8 mouse cellular contexts compared by ENCODE assay signal in the genomic region with DNA sequence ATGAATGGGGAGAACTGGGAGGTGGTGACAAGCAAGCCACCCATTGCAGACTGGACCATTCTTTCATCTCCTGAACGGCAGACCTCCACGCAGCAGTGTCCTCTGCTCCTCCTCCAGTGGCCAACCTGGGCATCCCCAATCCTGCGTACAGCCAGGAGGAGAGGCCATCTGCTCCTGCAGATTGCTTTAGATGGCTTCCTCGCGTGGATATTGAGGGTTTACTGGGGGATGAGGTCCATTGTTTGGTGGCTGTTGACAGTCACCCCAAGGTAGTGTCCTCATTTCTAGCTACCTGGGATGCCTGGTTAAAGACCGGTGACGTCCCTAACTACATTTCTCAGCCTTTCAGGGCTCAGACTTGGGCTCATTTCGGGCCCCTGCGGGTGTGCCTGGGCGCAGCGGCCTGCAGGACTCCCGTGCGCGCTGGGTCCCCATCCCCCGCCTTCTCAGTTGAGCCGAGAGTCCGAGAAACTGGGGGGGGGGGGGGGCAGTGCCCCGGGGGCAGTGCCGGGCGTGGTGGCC. TPM values are rescaled to one million over a fixed set of nuclear protein-coding genes. Genes with fewer than 3 reads are reported as not detected.
DNase-seq lines count a peak whose midpoint lies in the region; ATAC-seq and TF ChIP-seq lines count a peak whose summit lies in the region.

No protein-coding gene starts in this region.

- ATAC-seq in heart, postnatal 0 days (ENCODE audit: insufficient read depth, low read depth), result no peak
- ATAC-seq in forebrain, embryonic 16.5 days, result peak; percentile 31
- peak; percentile 20; the same call in 1 of the 2 replicates for ATAC-seq in midbrain, embryonic 11.5 days (ENCODE audit: low FRiP score)

- no peak for TF ChIP-seq EP300 in heart, postnatal 0 days (IDR thresholded peaks at IDR 0.05; ENCODE audit: low read depth)

- H3K27me3 ChIP-seq in heart, postnatal 0 days (ENCODE audit: control insufficient read depth, insufficient read depth, low read length), result no peaks in the 10 kb centered on the region
- no peaks in the 10 kb centered on the region for H3K27me3 ChIP-seq in cerebellum, adult 2 months (ENCODE audit: control insufficient read depth, insufficient read depth, low read length)
- H3K27me3 ChIP-seq in forebrain, embryonic 16.5 days (replicated peaks; ENCODE audit: control insufficient read depth, insufficient read depth, low read length), result no peaks in the 10 kb centered on the region
- H3K27me3 ChIP-seq in midbrain, embryonic 11.5 days (ENCODE audit: control insufficient read depth, insufficient read depth, low read length), result peaks cover 8% of the 10 kb centered on the region

- peak overlapping the region; percentile 71 for H3K4me3 ChIP-seq in heart, postnatal 0 days (ENCODE audit: low read depth, low read length)
- peak overlapping the region; percentile 69 for H3K4me3 ChIP-seq in cerebellum, adult 2 months (replicated peaks; ENCODE audit: insufficient read depth, low read depth, low read length)
- H3K4me3 ChIP-seq in forebrain, embryonic 16.5 days (replicated peaks; ENCODE audit: low read length), result peak overlapping the region; percentile 78
- H3K4me3 ChIP-seq in midbrain, embryonic 11.5 days (ENCODE audit: low read depth, low read length), result peak overlapping the region; percentile 56

- peak overlapping the region; percentile 66; the same call in 1 of the 2 replicates for H3K9ac ChIP-seq in heart, postnatal 0 days (replicated peaks; ENCODE audit: low read depth, low read length)
- H3K9ac ChIP-seq in forebrain, embryonic 16.5 days (replicated peaks; ENCODE audit: low read depth, low read length), result peak overlapping the region; percentile 82
- peak overlapping the region; percentile 66 for H3K9ac ChIP-seq in midbrain, embryonic 11.5 days (ENCODE audit: low read length)

- no peaks in the 10 kb centered on the region for H3K9me3 ChIP-seq in heart, postnatal 0 days (replicated peaks; ENCODE audit: control insufficient read depth, low read length)
- H3K9me3 ChIP-seq in forebrain, embryonic 16.5 days (ENCODE audit: control insufficient read depth, low read length), result no peaks in the 10 kb centered on the region
- no peaks in the 10 kb centered on the region for H3K9me3 ChIP-seq in midbrain, embryonic 11.5 days (ENCODE audit: control insufficient read depth, low read length)

- H3K4me2 ChIP-seq in heart, postnatal 0 days (ENCODE audit: low read depth, low read length), result peak overlapping the region; percentile 93
- H3K4me2 ChIP-seq in forebrain, embryonic 16.5 days (ENCODE audit: low read length), result peak overlapping the region; percentile 97
- H3K4me2 ChIP-seq in midbrain, embryonic 11.5 days, result peak overlapping the region; percentile 99

- peaks cover 55% of the 10 kb centered on the region for H3K4me1 ChIP-seq in heart, postnatal 0 days (ENCODE audit: control insufficient read depth, insufficient read depth)
- H3K4me1 ChIP-seq in cerebellum, adult 2 months (ENCODE audit: control insufficient read depth, insufficient read depth, low read length), result peaks cover 17% of the 10 kb centered on the region
- peaks cover 21% of the 10 kb centered on the region for H3K4me1 ChIP-seq in forebrain, embryonic 16.5 days (replicated peaks; ENCODE audit: control insufficient read depth, insufficient read depth, low read length)
- peaks cover 7% of the 10 kb centered on the region for H3K4me1 ChIP-seq in midbrain, embryonic 11.5 days (ENCODE audit: control insufficient read depth, insufficient read depth, low read length)

- no peak for TF ChIP-seq CTCF in heart, postnatal 0 days (IDR thresholded peaks at IDR 0.05; ENCODE audit: low read depth)
- no peak for TF ChIP-seq CTCF in cerebellum, adult 2 months (IDR thresholded peaks at IDR 0.05; ENCODE audit: borderline replicate concordance, insufficient read depth, low read depth, low read length)

- 13% methylated on average over 20 of the region's 20 CpGs for WGBS in heart, postnatal 0 days
- 2% methylated on average over 20 of the region's 20 CpGs for WGBS in cerebellum, adult 2 months
- 7% methylated on average over 16 of the region's 20 CpGs for WGBS in forebrain, embryonic 16.5 days
- WGBS in midbrain, embryonic 11.5 days, result 6% methylated on average over 20 of the region's 20 CpGs

- DNase-seq in heart, postnatal 0 days (ENCODE audit: low spot score), result no peak
- DNase-seq in heart, adult 9 months (ENCODE audit: low spot score in 2 of 2), result no peak
- peak; percentile 80 to 84 for DNase-seq in cerebellum, adult 2 months
- peak; percentile 86 for DNase-seq in midbrain, embryonic 11.5 days (ENCODE audit: low spot score, missing footprints)
- no peak for DNase-seq in spleen, adult 12 weeks (ENCODE audit: low spot score)
- no peak for DNase-seq in T-cell, adult 2 months (ENCODE audit: low spot score)
- no peak for DNase-seq in adrenal gland, adult 8-10 months

- no peaks in the 10 kb centered on the region for H3K36me3 ChIP-seq in heart, postnatal 0 days (replicated peaks; ENCODE audit: control insufficient read depth, insufficient read depth, low read length)
- no peaks in the 10 kb centered on the region for H3K36me3 ChIP-seq in forebrain, embryonic 16.5 days (ENCODE audit: control insufficient read depth, insufficient read depth)
- H3K36me3 ChIP-seq in midbrain, embryonic 11.5 days (ENCODE audit: control insufficient read depth, insufficient read depth, low read length), result no peaks in the 10 kb centered on the region

- peak; percentile 44; the same call in 1 of the 2 replicates for TF ChIP-seq POLR2A in cerebellum, adult 2 months (IDR thresholded peaks at IDR 0.05; ENCODE audit: borderline replicate concordance, insufficient read depth, low read length)

- H3K27ac ChIP-seq in heart, postnatal 0 days (ENCODE audit: low read depth), result peak overlapping the region; percentile 94
- peak overlapping the region; percentile 86 for H3K27ac ChIP-seq in cerebellum, adult 2 months (ENCODE audit: insufficient read depth, low read length)
- no peak overlapping the region for H3K27ac ChIP-seq in forebrain, embryonic 16.5 days (ENCODE audit: low read length)
- H3K27ac ChIP-seq in midbrain, embryonic 11.5 days (ENCODE audit: low read depth, low read length), result no peak overlapping the region

RNA-seq across cellular contexts. Expression of a gene that starts 0.4 kb away (rescaled TPM):
- total RNA-seq in heart, postnatal 0 days (2014; rRNA removed; ENCODE audit: low replicate concordance), result 106 and 156 TPM in 2 replicates
- polyA plus RNA-seq in heart, postnatal 0 days (2015; fragmentation: Nextera tagmentation; extraction: Ambion mirVana), result 21.4 and 23.3 TPM in 2 replicates
- polyA plus RNA-seq in cerebellum, adult 2 months (2012; rRNA removed), result 30.9 and 35.5 TPM in 2 replicates
- 14.1 and 20.9 TPM in 2 replicates for polyA plus RNA-seq in forebrain, embryonic 16.5 days (2015; fragmentation: Nextera tagmentation; extraction: Ambion mirVana)
- 5.0 and 5.1 TPM in 2 replicates for polyA plus RNA-seq in midbrain, embryonic 11.5 days (2014; fragmentation: Nextera tagmentation; extraction: Ambion mirVana)
- total RNA-seq in adrenal gland, adult 8-10 months (2022), result 10 to 100 TPM in 3 of 4 experiments, 1 to 10 TPM in 1; 9.9 to 55.1 (median 22.0) TPM

RNA-seq across cellular contexts. Expression of a gene that starts 39.5 kb away (rescaled TPM):
- total RNA-seq in heart, postnatal 0 days (2014; rRNA removed; ENCODE audit: low replicate concordance), result 16.3 and 27.4 TPM in 2 replicates
- 17.9 and 20.7 TPM in 2 replicates for polyA plus RNA-seq in heart, postnatal 0 days (2015; fragmentation: Nextera tagmentation; extraction: Ambion mirVana)
- 9.5 and 9.7 TPM in 2 replicates for polyA plus RNA-seq in cerebellum, adult 2 months (2012; rRNA removed)
- polyA plus RNA-seq in forebrain, embryonic 16.5 days (2015; fragmentation: Nextera tagmentation; extraction: Ambion mirVana), result 18.0 and 18.4 TPM in 2 replicates
- 36.8 and 40.1 TPM in 2 replicates for polyA plus RNA-seq in midbrain, embryonic 11.5 days (2014; fragmentation: Nextera tagmentation; extraction: Ambion mirVana)
- 10 to 100 TPM in 2 of 4 experiments, 1 to 10 TPM in 2; 6.5 to 13.3 (median 9.5) TPM for total RNA-seq in adrenal gland, adult 8-10 months (2022)

RNA-seq across cellular contexts. Expression of a gene that starts 39.5 kb away (rescaled TPM):
- not detected in 2 replicates for total RNA-seq in heart, postnatal 0 days (2014; rRNA removed; ENCODE audit: low replicate concordance)
- polyA plus RNA-seq in heart, postnatal 0 days (2015; fragmentation: Nextera tagmentation; extraction: Ambion mirVana), result 0.26 and 0.33 TPM in 2 replicates
- 0.77 and 1.1 TPM in 2 replicates for polyA plus RNA-seq in cerebellum, adult 2 months (2012; rRNA removed)
- 1.2 and 1.5 TPM in 2 replicates for polyA plus RNA-seq in forebrain, embryonic 16.5 days (2015; fragmentation: Nextera tagmentation; extraction: Ambion mirVana)
- polyA plus RNA-seq in midbrain, embryonic 11.5 days (2014; fragmentation: Nextera tagmentation; extraction: Ambion mirVana), result 1.3 and 1.5 TPM in 2 replicates
- 1 to 10 TPM in 1 of 4 experiments, under 1 TPM in 3; 0.15 to 1.0 (median 0.44) TPM for total RNA-seq in adrenal gland, adult 8-10 months (2022)

Comparison
In these comparisons a context has a peak if more than half of its experiments do, and no peak if none do; other contexts are left out.
1. DNase-seq: peak in cerebellum, adult 2 months (2 of 2) and midbrain, embryonic 11.5 days (single experiment); none in heart, postnatal 0 days (single experiment), heart, adult 9 months (0 of 2), spleen, adult 12 weeks (single experiment), T-cell, adult 2 months (single experiment) and adrenal gland, adult 8-10 months (single experiment).
2. H3K27ac ChIP-seq: peak in heart, postnatal 0 days (single experiment) and cerebellum, adult 2 months (single experiment); none in forebrain, embryonic 16.5 days (single experiment) and midbrain, embryonic 11.5 days (single experiment).
3. Peak in every context shown above with its lines, with median percentiles within 50 percentile points of each other: H3K4me2 ChIP-seq, H3K4me3 ChIP-seq and H3K9ac ChIP-seq.